Mouse (Mus musculus) liver, embryonic 14.5 days (tissue): ENCODE data around the gene Rabgap1l.

Experiments
- CTCF ChIP-seq: IDR thresholded peaks from 2 replicates; pipeline ENCODE4 v1.5.1; 2016; ENCODE audit warnings: antibody characterized with exemption, low read depth, control low read depth
- EP300 ChIP-seq: IDR thresholded peaks from 2 replicates; pipeline ENCODE4 v1.6.1; 2016; ENCODE audit warnings: antibody characterized with exemption, low read depth

DNA sequence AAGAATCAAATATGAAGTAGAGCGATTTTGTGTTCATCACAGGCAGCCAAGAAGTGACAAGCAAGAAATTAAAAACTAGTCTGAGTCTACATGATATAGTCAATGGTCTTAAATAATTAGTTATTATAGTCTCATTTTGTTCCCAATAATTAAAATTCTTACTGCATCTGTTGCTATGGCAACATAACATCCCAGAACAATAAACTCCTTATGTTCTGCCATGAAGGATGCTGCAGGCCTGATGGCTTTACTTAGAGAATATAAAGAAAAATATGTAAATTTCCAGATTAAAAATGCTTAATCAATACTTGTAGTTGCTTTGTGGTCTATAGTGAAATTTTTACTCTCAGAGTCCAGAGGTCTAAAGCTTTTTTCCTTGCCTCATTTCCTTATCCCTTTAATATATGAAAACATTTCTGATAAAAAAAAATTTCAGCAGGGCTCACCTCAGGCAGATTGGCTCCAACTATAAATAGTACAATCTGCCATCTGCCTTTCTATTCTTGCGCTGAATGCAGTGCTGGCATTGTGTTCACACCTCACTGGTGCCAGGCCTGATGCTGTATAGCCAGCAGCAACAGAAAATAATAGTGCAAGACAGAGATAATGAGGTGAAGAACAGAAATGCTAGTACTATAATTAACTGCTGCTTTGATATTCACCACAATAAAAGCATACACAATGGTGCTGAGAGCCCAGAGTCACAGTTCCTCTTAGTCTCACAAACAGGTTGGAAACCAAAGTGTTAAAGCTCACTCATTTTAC lies 258.3 kb downstream of the Rabgap1l start:
- no peak for TF ChIP-seq CTCF
- no peak for TF ChIP-seq EP300
